Mouse (Mus musculus): ENCODE results near the gene Enpp3. TPM values are rescaled to one million over a fixed set of nuclear protein-coding genes. Genes with fewer than 3 reads are reported as not detected.

Enpp3 gene
- total and polyA plus RNA-seq, 3 experiments: 0.04 to 0.24 (median 0.08) TPM

DNA sequence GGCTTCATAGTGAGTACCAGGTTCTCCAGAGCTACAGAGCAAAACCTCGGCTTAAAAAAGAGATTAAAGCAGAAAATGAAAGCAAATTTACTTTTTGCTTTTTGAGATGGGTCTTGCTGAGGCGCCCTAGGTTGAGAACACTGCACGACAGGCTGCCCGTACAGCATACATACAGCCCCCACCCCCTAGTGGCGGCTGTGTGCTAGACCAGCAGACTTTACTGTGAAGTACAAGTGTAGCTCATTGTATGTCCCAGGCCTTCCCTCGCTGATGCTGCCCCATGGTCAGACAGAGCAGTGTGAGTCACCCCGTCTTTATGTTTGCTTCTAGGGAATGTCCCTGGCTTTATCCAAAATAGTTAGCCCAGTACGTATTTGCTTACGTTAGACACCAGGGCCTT is 43.4 kb upstream of the Enpp3 start:
- H3K27ac ChIP-seq (ENCODE audit: insufficient read depth, low read depth): no peak overlapping the region
- no peak overlapping the region for H3K9ac ChIP-seq (ENCODE audit: insufficient read depth, low read depth)
- no peaks in the 10 kb centered on the region for H3K27me3 ChIP-seq (replicated peaks)
- H3K4me2 ChIP-seq (ENCODE audit: insufficient read depth, low read depth, poor library complexity, severe bottlenecking): no peak overlapping the region
- no peaks in the 10 kb centered on the region for H3K4me1 ChIP-seq (ENCODE audit: control insufficient read depth in 1 of 2, insufficient read depth in 2 of 2)
- no peaks in the 10 kb centered on the region for H3K9me3 ChIP-seq (replicated peaks; ENCODE audit: low read length)
- TF ChIP-seq E2F4 (IDR thresholded peaks at IDR 0.05; ENCODE audit: insufficient replicate concordance, low read depth, low read length): no peak
- TF ChIP-seq CTCF (conservative IDR thresholded peaks at IDR 0.05 in 1 of 2, IDR thresholded peaks at IDR 0.05 in 1 of 2; ENCODE audit: low read depth in 2 of 2, low read length in 2 of 2): peak; percentile 39 to 59; a peak in 3 of 4 replicates
- TF ChIP-seq USF2 (conservative IDR thresholded peaks at IDR 0.05; ENCODE audit: low read depth, low read length): no peak
- peak; percentile 21 for TF ChIP-seq SMC3 (IDR thresholded peaks at IDR 0.05; ENCODE audit: low read depth, low read length)
- dilution Hi-C loops (cut with MboI; ENCODE audit: extremely low pct_ligation_motif_present, extremely low pct_unique_long_range_greater_than_20kb, low sequenced_read_pairs): no loop called here
- H3K36me3 ChIP-seq (replicated peaks in 1 of 2; ENCODE audit: control insufficient read depth in 1 of 2, insufficient read depth in 1 of 2, low read length in 1 of 2): peaks cover 60 to 89% of the 10 kb centered on the region in 2 experiments
- in situ Hi-C loops (cut with MboI; ENCODE audit: low pct_ligation_motif_present, low pct_unique_long_range_greater_than_20kb, low sequenced_read_pairs): no loop called here
- DNase-seq (ENCODE audit: extremely low read depth): peak; percentile 27
- no peaks in the 10 kb centered on the region for H3K79me2 ChIP-seq (replicated peaks; ENCODE audit: control insufficient read depth, extremely low read depth, insufficient read depth, poor library complexity, severe bottlenecking)
- no peak overlapping the region for H3K4me3 ChIP-seq (replicated peaks in 1 of 3; ENCODE audit: low read depth in 2 of 3, low read length in 2 of 3, poor library complexity in 1 of 3)

DNA sequence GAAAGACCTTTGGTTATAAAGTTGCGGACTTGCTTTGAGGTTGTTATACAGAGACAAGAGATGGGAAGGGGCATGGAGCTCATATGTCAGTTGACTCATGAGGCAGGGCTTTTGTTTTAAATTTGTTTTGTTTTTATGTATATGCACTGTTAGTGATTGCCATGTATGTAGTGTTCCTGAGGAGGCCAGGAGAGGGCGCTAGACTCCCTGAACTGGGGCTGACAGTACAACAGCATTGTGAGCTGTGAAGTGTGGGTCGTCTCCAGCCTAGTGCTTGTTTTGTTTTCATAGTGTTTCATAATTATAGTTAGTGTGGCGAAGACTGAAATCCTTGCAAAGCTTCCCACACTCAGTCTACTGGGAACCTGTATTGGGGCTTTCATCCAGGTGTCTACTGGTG is 31.0 kb upstream of the Enpp3 start:
- H3K36me3 ChIP-seq (replicated peaks in 1 of 2; ENCODE audit: control insufficient read depth in 1 of 2, insufficient read depth in 1 of 2, low read length in 1 of 2): peaks cover 51 to 65% of the 10 kb centered on the region in 2 experiments
- in situ Hi-C loops (cut with MboI; ENCODE audit: low pct_ligation_motif_present, low pct_unique_long_range_greater_than_20kb, low sequenced_read_pairs): loop anchor here (10.0 kb wide), 1 partner anchor 341 kb away; no protein-coding TSS in a partner anchor

DNA sequence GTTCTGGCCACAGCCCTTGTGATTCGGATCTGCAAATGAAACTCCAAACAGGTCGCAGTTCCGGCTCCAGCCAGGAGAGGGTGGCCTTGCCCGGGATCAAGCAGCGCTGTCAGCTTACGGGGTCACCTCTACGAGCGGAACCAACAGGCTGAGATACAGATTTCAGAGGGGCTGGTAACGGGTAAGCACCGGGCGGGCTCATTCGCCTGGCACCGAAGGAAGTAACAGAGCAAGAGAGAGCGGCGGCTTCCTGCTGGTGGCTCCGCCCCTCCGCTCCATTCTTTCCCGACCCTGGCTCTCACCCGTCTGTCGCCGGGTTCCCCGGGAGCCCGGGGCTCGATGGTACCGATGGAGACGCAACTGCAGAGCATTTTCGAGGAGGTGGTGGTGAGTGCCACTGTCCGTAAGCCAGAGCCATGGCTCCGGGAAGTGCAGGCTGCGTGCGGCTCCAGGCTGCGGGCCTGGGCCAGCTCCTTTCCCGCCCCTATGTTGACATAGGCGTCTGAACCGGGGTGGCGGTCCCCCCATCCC is 27.2 kb upstream of the Enpp3 start, which contains the start of gene Med23:
Gene Med23, plus strand, starts transcription at position 227 of the 531 bp plus-strand sequence.
- no peak within 1 kb of the TSS for H3K27ac ChIP-seq (ENCODE audit: insufficient read depth, low read depth)
- TF ChIP-seq TCF12 (IDR thresholded peaks at IDR 0.05; ENCODE audit: low read depth, low read length): peak; percentile 87
- no peak; the same call in 1 of the 2 replicates for TF ChIP-seq ETS1 (conservative IDR thresholded peaks at IDR 0.05; ENCODE audit: low read depth, low read length)
- TF ChIP-seq GABPA (IDR thresholded peaks at IDR 0.05; ENCODE audit: insufficient replicate concordance, low read depth, low read length): no peak; the same call in 1 of the 2 replicates
- TF ChIP-seq SIN3A (IDR thresholded peaks at IDR 0.05; ENCODE audit: low read length): peak; percentile 87
- TF ChIP-seq HCFC1 (IDR thresholded peaks at IDR 0.05; ENCODE audit: low read depth, low read length): peak; percentile 94
- peak; percentile 69 for TF ChIP-seq MXI1 (IDR thresholded peaks at IDR 0.05; ENCODE audit: low read depth, low read length)
- TF ChIP-seq SMC3 (IDR thresholded peaks at IDR 0.05; ENCODE audit: low read depth, low read length): peak; percentile 87
- TF ChIP-seq MEF2A (IDR thresholded peaks at IDR 0.05; ENCODE audit: borderline replicate concordance, low read depth, low read length): peak; percentile 88; the same call in 1 of the 2 replicates
- 0 out of 2 replicates have a peak, but pooled peaks have one; percentile 17 for TF ChIP-seq ZC3H11A (IDR thresholded peaks at IDR 0.05; ENCODE audit: low read depth, low read length)
- peak; percentile 78 for TF ChIP-seq POLR2A (IDR thresholded peaks at IDR 0.05; ENCODE audit: low read depth, low read length)
- TF ChIP-seq KAT2A (IDR thresholded peaks at IDR 0.05; ENCODE audit: insufficient replicate concordance, low read length): peak; percentile 70; the same call in 1 of the 2 replicates
- no peak for TF ChIP-seq USF1 (IDR thresholded peaks at IDR 0.05; ENCODE audit: low read depth, low read length)
- TF ChIP-seq CTCF (conservative IDR thresholded peaks at IDR 0.05 in 1 of 2, IDR thresholded peaks at IDR 0.05 in 1 of 2; ENCODE audit: low read depth in 2 of 2, low read length in 2 of 2): peak; percentile 58 to 91
- TF ChIP-seq NRF1 (IDR thresholded peaks at IDR 0.05; ENCODE audit: low read depth, low read length): peak; percentile 52; the same call in 1 of the 2 replicates
- peak; percentile 88 for TF ChIP-seq RAD21 (IDR thresholded peaks at IDR 0.05; ENCODE audit: low read depth, low read length)
- TF ChIP-seq MYC (IDR thresholded peaks at IDR 0.05; ENCODE audit: low read depth, low read length): peak; percentile 11; the same call in 1 of the 2 replicates
- TF ChIP-seq TBP (conservative IDR thresholded peaks at IDR 0.05; ENCODE audit: low read depth, low read length): 0 out of 2 replicates have a peak, but pooled peaks have one; percentile 41
- TF ChIP-seq IRF4 (IDR thresholded peaks at IDR 0.05; ENCODE audit: low read depth, low read length): peak; percentile 59; the same call in 1 of the 2 replicates
- TF ChIP-seq ELF1 (IDR thresholded peaks at IDR 0.05; ENCODE audit: low read depth, low read length): peak; percentile 73

More for the DNA sequence above, 31.0 kb upstream of the Enpp3 start:
- Histone ChIP-seq H3K4me3 (replicated peaks in 1 of 3; ENCODE audit: low read depth in 2 of 3, low read length in 2 of 3, poor library complexity in 1 of 3) (no peak overlapping the region), H3K4me2 (ENCODE audit: insufficient read depth, low read depth, poor library complexity, severe bottlenecking) (no peak overlapping the region), H3K9me3 (replicated peaks; ENCODE audit: low read length) (no peaks in the 10 kb centered on the region), H3K79me2 (replicated peaks; ENCODE audit: control insufficient read depth, extremely low read depth, insufficient read depth, poor library complexity, severe bottlenecking) (peaks cover 14% of the 10 kb centered on the region; the same call in 1 of the 2 replicates), H3K27me3 (replicated peaks) (no peaks in the 10 kb centered on the region), H3K4me1 (ENCODE audit: control insufficient read depth in 1 of 2, insufficient read depth in 2 of 2) (peaks cover 0 to 8% of the 10 kb centered on the region in 2 experiments; a peak in 2 of 4 replicates), H3K27ac (ENCODE audit: insufficient read depth, low read depth) (no peak overlapping the region), H3K9ac (ENCODE audit: insufficient read depth, low read depth) (no peak overlapping the region)
- dilution Hi-C loops (cut with MboI; ENCODE audit: extremely low pct_ligation_motif_present, extremely low pct_unique_long_range_greater_than_20kb, low sequenced_read_pairs): no loop called here
- TF ChIP-seq CTCF (conservative IDR thresholded peaks at IDR 0.05 in 1 of 2, IDR thresholded peaks at IDR 0.05 in 1 of 2; ENCODE audit: low read depth in 2 of 2, low read length in 2 of 2): peak; percentile 48 to 50
- no peak for TF ChIP-seq IRF4 (IDR thresholded peaks at IDR 0.05; ENCODE audit: low read depth, low read length)
- TF ChIP-seq RAD21 (IDR thresholded peaks at IDR 0.05; ENCODE audit: low read depth, low read length): peak; percentile 5
- TF ChIP-seq SMC3 (IDR thresholded peaks at IDR 0.05; ENCODE audit: low read depth, low read length): peak; percentile 13; the same call in 1 of the 2 replicates
- DNase-seq (ENCODE audit: extremely low read depth): peak; percentile 24

More for the DNA sequence above, 27.2 kb upstream of the Enpp3 start, which contains the start of gene Med23:
- Histone ChIP-seq H3K4me3 (replicated peaks in 1 of 3; ENCODE audit: low read depth in 2 of 3, low read length in 2 of 3, poor library complexity in 1 of 3) (peak within 1 kb of the TSS; percentile 81 to 94 (median 91)), H3K36me3 (replicated peaks in 1 of 2; ENCODE audit: control insufficient read depth in 1 of 2, insufficient read depth in 1 of 2, low read length in 1 of 2) (peaks cover 20 to 30% of the 10 kb centered on the region in 2 experiments), H3K9ac (ENCODE audit: insufficient read depth, low read depth) (peak within 1 kb of the TSS; percentile 57), H3K79me2 (replicated peaks; ENCODE audit: control insufficient read depth, extremely low read depth, insufficient read depth, poor library complexity, severe bottlenecking) (peaks cover 14% of the 10 kb centered on the region; the same call in 1 of the 2 replicates), H3K9me3 (replicated peaks; ENCODE audit: low read length) (no peaks in the 10 kb centered on the region), H3K27me3 (replicated peaks) (no peaks in the 10 kb centered on the region), H3K4me2 (ENCODE audit: insufficient read depth, low read depth, poor library complexity, severe bottlenecking) (peak within 1 kb of the TSS; percentile 71), H3K4me1 (ENCODE audit: control insufficient read depth in 1 of 2, insufficient read depth in 2 of 2) (peaks cover 0 to 8% of the 10 kb centered on the region in 2 experiments; a peak in 2 of 4 replicates)
- peak; percentile 95 for DNase-seq (ENCODE audit: extremely low read depth)
- in situ Hi-C loops (cut with MboI; ENCODE audit: low pct_ligation_motif_present, low pct_unique_long_range_greater_than_20kb, low sequenced_read_pairs) (loop anchor here (10.0 kb wide), 1 partner anchor 345 kb away; no protein-coding TSS in a partner anchor), dilution Hi-C loops (cut with MboI; ENCODE audit: extremely low pct_ligation_motif_present, extremely low pct_unique_long_range_greater_than_20kb, low sequenced_read_pairs) (no loop called here)
